Comparison of ENCODE assay signal across 8 mouse cellular contexts in genomic region chr5:107268121-107269005, GRCm38 (mm10). TPM values are rescaled to one million over a fixed set of nuclear protein-coding genes. Genes with fewer than 3 reads are reported as not detected.
DNase-seq lines count a peak whose midpoint lies in the region; ATAC-seq lines count a peak whose summit lies in the region.

No protein-coding gene starts in this region.

- H3K4me3 ChIP-seq in lung, embryonic 15.5 days: no peak overlapping the region
- no peak overlapping the region for H3K4me3 ChIP-seq in intestine, embryonic 16.5 days (ENCODE audit: low read length)
- H3K4me3 ChIP-seq in neural tube, embryonic 13.5 days: no peak overlapping the region

- no peaks in the 10 kb centered on the region for H3K9me3 ChIP-seq in lung, embryonic 15.5 days
- H3K9me3 ChIP-seq in intestine, embryonic 16.5 days (ENCODE audit: control insufficient read depth, low read length): no peaks in the 10 kb centered on the region
- H3K9me3 ChIP-seq in neural tube, embryonic 13.5 days: no peaks in the 10 kb centered on the region

- no peaks in the 10 kb centered on the region for H3K27me3 ChIP-seq in lung, embryonic 15.5 days
- no peaks in the 10 kb centered on the region for H3K27me3 ChIP-seq in intestine, embryonic 16.5 days (replicated peaks; ENCODE audit: control insufficient read depth, insufficient read depth, low read length)
- no peaks in the 10 kb centered on the region; the same call in none of the 2 replicates for H3K27me3 ChIP-seq in neural tube, embryonic 13.5 days

- H3K36me3 ChIP-seq in lung, embryonic 15.5 days: peaks cover 13% of the 10 kb centered on the region
- no peaks in the 10 kb centered on the region for H3K36me3 ChIP-seq in intestine, embryonic 16.5 days (ENCODE audit: control insufficient read depth, insufficient read depth, low read length)
- no peaks in the 10 kb centered on the region for H3K36me3 ChIP-seq in neural tube, embryonic 13.5 days

- DNase-seq in cerebellum, adult 9-10 months: peak; percentile 44
- no peak for DNase-seq in cerebellum, adult 8-10 months
- DNase-seq in lung, postnatal 36 days: no peak
- DNase-seq in T-cell, adult 2 months (ENCODE audit: low spot score): no peak
- no peak for DNase-seq in left cerebral cortex, adult 11 months (ENCODE audit: low spot score)

- H3K27ac ChIP-seq in lung, embryonic 15.5 days: peak overlapping the region; percentile 49
- peak overlapping the region; percentile 34; the same call in 1 of the 2 replicates for H3K27ac ChIP-seq in intestine, embryonic 16.5 days (ENCODE audit: low read length)
- peak overlapping the region; percentile 43 for H3K27ac ChIP-seq in neural tube, embryonic 13.5 days (replicated peaks)

- H3K4me2 ChIP-seq in lung, embryonic 15.5 days: peak overlapping the region; percentile 40
- peak overlapping the region; percentile 26; the same call in 1 of the 2 replicates for H3K4me2 ChIP-seq in intestine, embryonic 16.5 days (ENCODE audit: low read depth, low read length)
- H3K4me2 ChIP-seq in neural tube, embryonic 13.5 days: 0 out of 2 replicates have a peak overlapping the region, but pooled peaks have one; percentile 4

- peak; percentile 24; the same call in 1 of the 2 replicates for ATAC-seq in lung, embryonic 15.5 days (ENCODE audit: borderline replicate concordance, extremely low read depth, low FRiP score, low TSS enrichment)
- ATAC-seq in intestine, embryonic 16.5 days: no peak
- ATAC-seq in neural tube, embryonic 13.5 days (ENCODE audit: low read depth): peak; percentile 46; the same call in 1 of the 2 replicates

- H3K4me1 ChIP-seq in lung, embryonic 15.5 days: peaks cover 54% of the 10 kb centered on the region
- H3K4me1 ChIP-seq in intestine, embryonic 16.5 days (ENCODE audit: control insufficient read depth, insufficient read depth, low read length): peaks cover 31% of the 10 kb centered on the region
- H3K4me1 ChIP-seq in neural tube, embryonic 13.5 days (replicated peaks): peaks cover 18% of the 10 kb centered on the region

- 38% methylated on average over 16 of the region's 16 CpGs for WGBS in lung, embryonic 15.5 days
- 39% methylated on average over 16 of the region's 16 CpGs for WGBS in intestine, embryonic 16.5 days
- 39% methylated on average over 16 of the region's 16 CpGs for WGBS in neural tube, embryonic 13.5 days

- no peak overlapping the region for H3K9ac ChIP-seq in lung, embryonic 15.5 days
- H3K9ac ChIP-seq in intestine, embryonic 16.5 days (ENCODE audit: low read depth, low read length): 0 out of 2 replicates have a peak overlapping the region, but pooled peaks have one; percentile 17
- no peak overlapping the region for H3K9ac ChIP-seq in neural tube, embryonic 13.5 days

RNA-seq across cellular contexts. Expression of gene Tgfbr3, which starts 21.1 kb away (rescaled TPM):
- polyA plus RNA-seq in lung, embryonic 15.5 days (2015; fragmentation: Nextera tagmentation; extraction: Ambion mirVana): 20.0 and 22.2 TPM in 2 replicates
- polyA plus RNA-seq in intestine, embryonic 16.5 days (2015; fragmentation: Nextera tagmentation; extraction: Ambion mirVana): 14.6 and 14.9 TPM in 2 replicates
- 6.9 and 7.8 TPM in 2 replicates for polyA plus RNA-seq in neural tube, embryonic 13.5 days (2015; fragmentation: Nextera tagmentation; extraction: Ambion mirVana)
